ENCODE assay signal across 12 mouse cellular contexts in the genomic region with DNA sequence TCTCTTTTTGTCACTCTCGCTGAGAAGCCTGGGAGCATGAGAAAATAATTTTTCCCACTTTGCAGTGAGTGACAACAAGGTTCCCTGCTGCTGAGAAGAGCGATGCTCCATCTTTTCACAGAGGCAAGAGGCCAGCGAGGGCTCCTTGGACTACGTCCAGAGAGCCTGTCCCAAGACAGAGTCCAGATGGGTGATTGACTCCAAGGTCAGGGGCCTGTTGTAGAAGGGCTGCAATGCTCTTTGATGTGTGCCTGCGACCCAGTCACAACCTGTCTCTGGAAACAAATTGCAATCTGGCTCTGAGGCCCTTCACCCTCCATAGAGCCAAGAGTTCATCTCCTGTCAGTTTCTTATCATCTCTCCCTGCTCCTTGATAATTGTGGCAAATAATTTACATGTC. TPM values are rescaled to one million over a fixed set of nuclear protein-coding genes. Genes with fewer than 3 reads are reported as not detected.
DNase-seq lines count a peak whose midpoint lies in the region; ATAC-seq and TF ChIP-seq lines count a peak whose summit lies in the region.
"Had no signal": no experiment of that assay in that cellular context is flagged by ENCODE, and none has a peak within 500 bp of the region (broad histone marks: within the 10 kb centered on the region; RNA-seq: fewer than 3 reads in every experiment).

No protein-coding gene starts in this region.

- no peak for TF ChIP-seq CTCF in hindbrain, postnatal 0 days (IDR thresholded peaks at IDR 0.05; ENCODE audit: low read depth)

- peak; percentile 17 for DNase-seq in midbrain, embryonic 10.5 days (ENCODE audit: low spot score)
- DNase-seq in midbrain, embryonic 11.5 days (ENCODE audit: low spot score, missing footprints): no peak
- peak; percentile 19 for DNase-seq in cerebellum, adult 9-10 months
- DNase-seq in hindbrain, postnatal 0 days (ENCODE audit: low spot score): peak; percentile 72
- peak; percentile 55 for DNase-seq in lung, postnatal 14 days
- DNase-seq in urinary bladder, postnatal 25 days (ENCODE audit: low spot score): no peak
- DNase-seq: spleen, adult 18-20 months had no signal

- no peak overlapping the region for H3K4me3 ChIP-seq in midbrain, embryonic 10.5 days
- no peak overlapping the region for H3K4me3 ChIP-seq in midbrain, embryonic 11.5 days (ENCODE audit: low read depth, low read length)
- H3K4me3 ChIP-seq in hindbrain, postnatal 0 days (ENCODE audit: low read length): no peak overlapping the region
- H3K4me3 ChIP-seq: left cerebral cortex, adult 2 months; midbrain, embryonic 13.5 days had no signal

- peaks cover 5% of the 10 kb centered on the region; the same call in 1 of the 2 replicates for H3K9me3 ChIP-seq in midbrain, embryonic 10.5 days (replicated peaks)
- H3K9me3 ChIP-seq in midbrain, embryonic 11.5 days (ENCODE audit: control insufficient read depth, low read length): no peaks in the 10 kb centered on the region; the same call in 1 of the 2 replicates
- no peaks in the 10 kb centered on the region for H3K9me3 ChIP-seq in hindbrain, postnatal 0 days (ENCODE audit: low read length)
- H3K9me3 ChIP-seq: midbrain, embryonic 13.5 days had no signal

- WGBS in midbrain, embryonic 10.5 days: 56% methylated on average over 5 of the region's 5 CpGs
- WGBS in midbrain, embryonic 11.5 days: 54% methylated on average over 5 of the region's 5 CpGs
- WGBS in hindbrain, postnatal 0 days: 11% methylated on average over 5 of the region's 5 CpGs

- no peaks in the 10 kb centered on the region for H3K36me3 ChIP-seq in midbrain, embryonic 10.5 days
- no peaks in the 10 kb centered on the region for H3K36me3 ChIP-seq in midbrain, embryonic 11.5 days (ENCODE audit: control insufficient read depth, insufficient read depth, low read length)
- H3K36me3 ChIP-seq in hindbrain, postnatal 0 days (ENCODE audit: insufficient read depth, low read length): no peaks in the 10 kb centered on the region
- H3K36me3 ChIP-seq: G1E; midbrain, embryonic 13.5 days had no signal

- no peak for ATAC-seq in midbrain, embryonic 11.5 days (ENCODE audit: low FRiP score)
- 0 out of 2 replicates have a peak, but pooled peaks have one; percentile 47 for ATAC-seq in hindbrain, postnatal 0 days
- ATAC-seq in megakaryocyte-erythroid progenitor cell, adult 5-6 weeks (replicated peaks; ENCODE audit: low FRiP score, low TSS enrichment, poor library complexity, severe bottlenecking): no peak
- no peak for ATAC-seq in CD4-positive, CD25-positive, alpha-beta regulatory T cell, adult 4 months
- ATAC-seq: midbrain, embryonic 13.5 days had no signal

- no peak overlapping the region for H3K27ac ChIP-seq in midbrain, embryonic 10.5 days (replicated peaks)
- no peak overlapping the region for H3K27ac ChIP-seq in midbrain, embryonic 11.5 days (ENCODE audit: low read depth, low read length)
- no peak overlapping the region for H3K27ac ChIP-seq in hindbrain, postnatal 0 days
- H3K27ac ChIP-seq: left cerebral cortex, adult 2 months; midbrain, embryonic 13.5 days had no signal

- no peak overlapping the region for H3K9ac ChIP-seq in midbrain, embryonic 11.5 days (ENCODE audit: low read length)
- H3K9ac ChIP-seq in hindbrain, postnatal 0 days (replicated peaks; ENCODE audit: low read length): no peak overlapping the region
- H3K9ac ChIP-seq: midbrain, embryonic 13.5 days had no signal

- no peak overlapping the region for H3K4me2 ChIP-seq in midbrain, embryonic 11.5 days
- no peak overlapping the region for H3K4me2 ChIP-seq in hindbrain, postnatal 0 days (ENCODE audit: low read depth, low read length)
- H3K4me2 ChIP-seq: midbrain, embryonic 13.5 days had no signal

- H3K4me1 ChIP-seq in midbrain, embryonic 10.5 days: peaks cover 7% of the 10 kb centered on the region; the same call in 1 of the 2 replicates
- H3K4me1 ChIP-seq in midbrain, embryonic 11.5 days (ENCODE audit: control insufficient read depth, insufficient read depth, low read length): no peaks in the 10 kb centered on the region
- no peaks in the 10 kb centered on the region for H3K4me1 ChIP-seq in hindbrain, postnatal 0 days (ENCODE audit: insufficient read depth, low read length)

- H3K27me3 ChIP-seq in midbrain, embryonic 10.5 days (ENCODE audit: low read depth, poor library complexity, severe bottlenecking): peaks cover 13% of the 10 kb centered on the region
- no peaks in the 10 kb centered on the region for H3K27me3 ChIP-seq in midbrain, embryonic 11.5 days (ENCODE audit: control insufficient read depth, insufficient read depth, low read length)
- no peaks in the 10 kb centered on the region for H3K27me3 ChIP-seq in hindbrain, postnatal 0 days (ENCODE audit: insufficient read depth, low read length)

RNA-seq across cellular contexts. Expression of a gene that starts 5.2 kb away (rescaled TPM):
- polyA plus RNA-seq in midbrain, embryonic 10.5 days (2016; fragmentation: Nextera tagmentation; extraction: Ambion mirVana): not detected in 2 replicates
- polyA plus RNA-seq in midbrain, embryonic 11.5 days (2014; fragmentation: Nextera tagmentation; extraction: Ambion mirVana): 0.14 TPM in 1 of 2 replicates, not detected in the other
- total RNA-seq in hindbrain, postnatal 0 days (2014; rRNA removed): 0.21 TPM in 1 of 2 replicates, not detected in the other
- 0.16 TPM in 1 of 2 replicates, not detected in the other for polyA plus RNA-seq in hindbrain, postnatal 0 days (2015; fragmentation: Nextera tagmentation; extraction: Ambion mirVana)
- not detected in 2 replicates for total RNA-seq in megakaryocyte-erythroid progenitor cell, adult 5-6 weeks (2014; fragmentation: Nextera tagmentation)
- not detected in 2 replicates for total RNA-seq in megakaryocyte-erythroid progenitor cell, adult 5-6 weeks (2017)
- under 1 TPM in 1 of 2 experiments, not detected in 1; 0.26 TPM for polyA plus RNA-seq in CD4-positive, CD25-positive, alpha-beta regulatory T cell, adult 4 months (2017; shearing (Covaris generic))
- total RNA-seq: left cerebral cortex, adult 2 months had no signal
- polyA plus RNA-seq: midbrain, embryonic 13.5 days had no signal

Comparison
In these comparisons a context has a peak if more than half of its experiments do, and no peak if none do; other contexts are left out.
1. DNase-seq: peak in midbrain, embryonic 10.5 days (single experiment), cerebellum, adult 9-10 months (single experiment), hindbrain, postnatal 0 days (single experiment) and lung, postnatal 14 days (single experiment); none in midbrain, embryonic 11.5 days (single experiment) and urinary bladder, postnatal 25 days (single experiment).